Mouse (Mus musculus) C2C12 (cell line): Measurements from ENCODE around the gene Zcwpw1.

Experiments
- CEBPB ChIP-seq: IDR thresholded peaks from one replicate; pipeline ENCODE4 v1.6.1; 2011; ENCODE audit warnings: low read depth, mild to moderate bottlenecking, control low read depth, moderate library complexity
- CTCF ChIP-seq: IDR thresholded peaks from one replicate; pipeline ENCODE4 v1.5.1; 2011; ENCODE audit not compliant: control insufficient read depth, insufficient read depth, insufficient read length
- FOSL1 ChIP-seq: IDR thresholded peaks from one replicate; pipeline ENCODE4 v1.8.0; 2011; ENCODE audit warnings: mild to moderate bottlenecking, low read length; ENCODE audit not compliant: poor library complexity, insufficient read depth, severe bottlenecking
- MYOD1 ChIP-seq: IDR thresholded peaks from one replicate; pipeline ENCODE4 v1.6.1; 2011; ENCODE audit warnings: low read depth; ENCODE audit not compliant: control insufficient read depth, insufficient read length
- USF1 ChIP-seq: IDR thresholded peaks from one replicate; pipeline ENCODE4 v1.6.1; 2011; ENCODE audit warnings: low read depth, mild to moderate bottlenecking, control low read depth, moderate library complexity

- TF ChIP-seq CTCF, result no peak
- TF ChIP-seq FOSL1, result no peak
- TF ChIP-seq CEBPB, result no peak
- no peak for TF ChIP-seq USF1
- no peak for TF ChIP-seq MYOD1
These were observed 36.2 kb upstream of the Zcwpw1 start for GRCm38 (mm10) chr5:137751221-137751887.
